Mouse (Mus musculus) liver, postnatal 0 days (tissue): ENCODE data around the gene Sulf2.

Source experiments
- CTCF ChIP-seq: sonication (generic); IDR thresholded peaks from 2 replicates; pipeline ENCODE4 v1.5.1; 2016; ENCODE audit warnings: antibody characterized with exemption, low read depth
- EP300 ChIP-seq: IDR thresholded peaks from 2 replicates; pipeline ENCODE4 v1.6.1; 2016; ENCODE audit warnings: antibody characterized with exemption, low read depth, mild to moderate bottlenecking

GRCm38 (mm10) chr2:166077371-166077770, 78.1 kb downstream of the Sulf2 start:
- TF ChIP-seq CTCF: no peak
- TF ChIP-seq EP300: no peak
